Comparison of ENCODE assay signal across 9 mouse cellular contexts in genomic region chr1:64255554-64256295, GRCm38 (mm10).
A peak's percentile ranks its signal among the peaks of the same experiment; 100 is the strongest.
DNase-seq lines count a peak whose midpoint lies in the region; ATAC-seq and TF ChIP-seq lines count a peak whose summit lies in the region.
"Had no signal": no experiment of that assay in that cellular context is flagged by ENCODE, and none has a peak within 500 bp of the region (broad histone marks: within the 10 kb centered on the region; RNA-seq: fewer than 3 reads in every experiment).

No protein-coding gene starts in this region.

- peak; percentile 46 for ATAC-seq in hindbrain, embryonic 12.5 days (ENCODE audit: low FRiP score)
- peak; percentile 44 for ATAC-seq in midbrain, embryonic 15.5 days (replicated peaks)

- no peaks in the 10 kb centered on the region for H3K4me1 ChIP-seq in kidney, adult 2 months (ENCODE audit: control insufficient read depth, insufficient read depth, low read length)
- peaks cover 18% of the 10 kb centered on the region for H3K4me1 ChIP-seq in hindbrain, embryonic 12.5 days
- peaks cover 34% of the 10 kb centered on the region for H3K4me1 ChIP-seq in midbrain, embryonic 15.5 days
- H3K4me1 ChIP-seq in lung, adult 2 months (ENCODE audit: control insufficient read depth, insufficient read depth, low read length) = no peaks in the 10 kb centered on the region
- H3K4me1 ChIP-seq: embryonic facial prominence, embryonic 15.5 days had no signal

- H3K9me3 ChIP-seq in hindbrain, embryonic 12.5 days (replicated peaks) = no peaks in the 10 kb centered on the region
- H3K9me3 ChIP-seq in midbrain, embryonic 15.5 days = no peaks in the 10 kb centered on the region
- H3K9me3 ChIP-seq: embryonic facial prominence, embryonic 15.5 days had no signal

- DNase-seq in kidney, adult 2 months = peak; percentile 4
- DNase-seq in kidney, postnatal 36 days = no peak
- peak; percentile 60 for DNase-seq in cerebellum, adult 11-12 months
- DNase-seq in heart, postnatal 10 days = no peak
- DNase-seq in lung, adult 2 months = no peak
- no peak for DNase-seq in kidney, postnatal 25 days

- no peak overlapping the region for H3K9ac ChIP-seq in hindbrain, embryonic 12.5 days
- H3K9ac ChIP-seq in midbrain, embryonic 15.5 days = no peak overlapping the region
- H3K9ac ChIP-seq: embryonic facial prominence, embryonic 15.5 days had no signal

- TF ChIP-seq POLR2A in kidney, adult 2 months (IDR thresholded peaks at IDR 0.05; ENCODE audit: low read depth, low read length) = no peak
- no peak for TF ChIP-seq POLR2A in lung, adult 2 months (IDR thresholded peaks at IDR 0.05; ENCODE audit: borderline replicate concordance, extremely low read depth, low read depth, low read length)

- H3K27me3 ChIP-seq in kidney, adult 2 months (replicated peaks; ENCODE audit: control insufficient read depth, insufficient read depth, low read length) = no peaks in the 10 kb centered on the region
- no peaks in the 10 kb centered on the region for H3K27me3 ChIP-seq in hindbrain, embryonic 12.5 days
- H3K27me3 ChIP-seq in midbrain, embryonic 15.5 days (replicated peaks) = no peaks in the 10 kb centered on the region
- H3K27me3 ChIP-seq: embryonic facial prominence, embryonic 15.5 days had no signal

- no peak overlapping the region for H3K4me2 ChIP-seq in hindbrain, embryonic 12.5 days (replicated peaks)
- no peak overlapping the region for H3K4me2 ChIP-seq in midbrain, embryonic 15.5 days
- H3K4me2 ChIP-seq: embryonic facial prominence, embryonic 15.5 days had no signal

- TF ChIP-seq CTCF in kidney, adult 2 months (conservative IDR thresholded peaks at IDR 0.05; ENCODE audit: insufficient read depth, insufficient read length, low read depth, low read length) = no peak
- TF ChIP-seq CTCF in lung, adult 2 months (IDR thresholded peaks at IDR 0.05; ENCODE audit: insufficient read depth, low read length) = no peak

- no peak overlapping the region for H3K27ac ChIP-seq in kidney, adult 2 months (ENCODE audit: insufficient read depth, low read depth, low read length)
- H3K27ac ChIP-seq in hindbrain, embryonic 12.5 days = peak overlapping the region; percentile 68
- peak overlapping the region; percentile 60 for H3K27ac ChIP-seq in midbrain, embryonic 15.5 days
- H3K27ac ChIP-seq: embryonic facial prominence, embryonic 15.5 days had no signal

- no peaks in the 10 kb centered on the region for H3K36me3 ChIP-seq in kidney, adult 2 months (ENCODE audit: control insufficient read depth, insufficient read depth, low read length)
- no peaks in the 10 kb centered on the region for H3K36me3 ChIP-seq in hindbrain, embryonic 12.5 days
- H3K36me3 ChIP-seq in midbrain, embryonic 15.5 days (replicated peaks) = no peaks in the 10 kb centered on the region
- H3K36me3 ChIP-seq: embryonic facial prominence, embryonic 15.5 days had no signal

- 87% methylated on average over 14 of the region's 14 CpGs for WGBS in kidney, adult 2 months
- 71% methylated on average over 14 of the region's 14 CpGs for WGBS in hindbrain, embryonic 12.5 days
- 53% methylated on average over 14 of the region's 14 CpGs for WGBS in midbrain, embryonic 15.5 days
- 81% methylated on average over 14 of the region's 14 CpGs for WGBS in lung, adult 2 months

- no peak overlapping the region for H3K4me3 ChIP-seq in kidney, adult 2 months (ENCODE audit: insufficient read depth, low read depth, low read length)
- H3K4me3 ChIP-seq in hindbrain, embryonic 12.5 days = no peak overlapping the region
- H3K4me3 ChIP-seq in midbrain, embryonic 15.5 days = no peak overlapping the region
- H3K4me3 ChIP-seq in lung, adult 2 months (replicated peaks; ENCODE audit: extremely low read depth, low read depth, low read length) = no peak overlapping the region
- H3K4me3 ChIP-seq: embryonic facial prominence, embryonic 15.5 days had no signal

- intact Hi-C loops in heart, postnatal 10 days (cut with DNase I) = no loop called here

Comparison
In these comparisons a context has a peak if more than half of its experiments do, and no peak if none do; other contexts are left out.
1. DNase-seq: peak in kidney, adult 2 months (single experiment) and cerebellum, adult 11-12 months (single experiment); none in kidney, postnatal 36 days (0 of 2), heart, postnatal 10 days (0 of 2), lung, adult 2 months (single experiment) and kidney, postnatal 25 days (0 of 2).